Comparison of ENCODE assay signal across 11 mouse cellular contexts in genomic region chr2:60808822-60809221, GRCm38 (mm10).
A peak's percentile ranks its signal among the peaks of the same experiment; 100 is the strongest.
DNase-seq lines count a peak whose midpoint lies in the region; ATAC-seq lines count a peak whose summit lies in the region.
"Had no signal": no experiment of that assay in that cellular context is flagged by ENCODE, and none has a peak within 500 bp of the region (broad histone marks: within the 10 kb centered on the region; RNA-seq: fewer than 3 reads in every experiment).

No protein-coding gene starts in this region.

- no peak for DNase-seq in heart, adult 8-10 months (ENCODE audit: low spot score)
- no peak for DNase-seq in lung, postnatal 25 days (ENCODE audit: low spot score)
- DNase-seq in limb, embryonic 10.5 days (ENCODE audit: low spot score): no peak
- no peak for DNase-seq in spleen, postnatal 36 days (ENCODE audit: low spot score in 2 of 2)
- DNase-seq: adrenal gland, postnatal 36 days; cerebellum, adult 11-12 months; kidney, adult 11 months had no signal

- H3K4me2 ChIP-seq in heart, embryonic 16.5 days (ENCODE audit: low read depth, low read length): no peak overlapping the region
- H3K4me2 ChIP-seq in lung, embryonic 15.5 days: no peak overlapping the region
- H3K4me2 ChIP-seq in stomach, embryonic 15.5 days: no peak overlapping the region
- H3K4me2 ChIP-seq: midbrain, embryonic 13.5 days had no signal

- H3K4me1 ChIP-seq in heart, embryonic 16.5 days (ENCODE audit: control insufficient read depth, insufficient read depth, low read length): peaks cover 52% of the 10 kb centered on the region
- peaks cover 74% of the 10 kb centered on the region for H3K4me1 ChIP-seq in lung, embryonic 15.5 days
- H3K4me1 ChIP-seq in limb, embryonic 10.5 days: peaks cover 60% of the 10 kb centered on the region
- peaks cover 34% of the 10 kb centered on the region for H3K4me1 ChIP-seq in stomach, embryonic 15.5 days

- no peaks in the 10 kb centered on the region for H3K36me3 ChIP-seq in heart, embryonic 16.5 days (ENCODE audit: control insufficient read depth, insufficient read depth)
- H3K36me3 ChIP-seq in lung, embryonic 15.5 days: no peaks in the 10 kb centered on the region
- no peaks in the 10 kb centered on the region; the same call in 1 of the 2 replicates for H3K36me3 ChIP-seq in limb, embryonic 10.5 days
- H3K36me3 ChIP-seq in stomach, embryonic 15.5 days: no peaks in the 10 kb centered on the region
- H3K36me3 ChIP-seq: midbrain, embryonic 13.5 days had no signal

- no peak overlapping the region for H3K4me3 ChIP-seq in heart, embryonic 16.5 days (ENCODE audit: low read length)
- H3K4me3 ChIP-seq in lung, embryonic 15.5 days: no peak overlapping the region
- H3K4me3 ChIP-seq in limb, embryonic 10.5 days: no peak overlapping the region
- no peak overlapping the region for H3K4me3 ChIP-seq in stomach, embryonic 15.5 days (replicated peaks)
- H3K4me3 ChIP-seq: midbrain, embryonic 13.5 days had no signal

- WGBS in heart, embryonic 16.5 days: 80% methylated on average over 6 of the region's 6 CpGs
- 81% methylated on average over 6 of the region's 6 CpGs for WGBS in lung, embryonic 15.5 days
- WGBS in limb, embryonic 10.5 days: 87% methylated on average over 6 of the region's 6 CpGs
- 85% methylated on average over 6 of the region's 6 CpGs for WGBS in stomach, embryonic 15.5 days

- H3K27me3 ChIP-seq in heart, embryonic 16.5 days (ENCODE audit: control insufficient read depth, insufficient read depth, low read length): no peaks in the 10 kb centered on the region
- H3K27me3 ChIP-seq in lung, embryonic 15.5 days: no peaks in the 10 kb centered on the region
- H3K27me3 ChIP-seq in limb, embryonic 10.5 days (ENCODE audit: low read depth, poor library complexity, severe bottlenecking): no peaks in the 10 kb centered on the region
- H3K27me3 ChIP-seq in stomach, embryonic 15.5 days (replicated peaks): no peaks in the 10 kb centered on the region

- no peaks in the 10 kb centered on the region for H3K9me3 ChIP-seq in heart, embryonic 16.5 days (replicated peaks; ENCODE audit: control insufficient read depth, low read length)
- H3K9me3 ChIP-seq in lung, embryonic 15.5 days: no peaks in the 10 kb centered on the region
- no peaks in the 10 kb centered on the region for H3K9me3 ChIP-seq in limb, embryonic 10.5 days (replicated peaks)
- no peaks in the 10 kb centered on the region for H3K9me3 ChIP-seq in stomach, embryonic 15.5 days
- H3K9me3 ChIP-seq: midbrain, embryonic 13.5 days had no signal

- no peak for ATAC-seq in heart, embryonic 16.5 days (replicated peaks; ENCODE audit: extremely low read depth, insufficient read depth, low FRiP score)
- ATAC-seq in lung, embryonic 15.5 days (ENCODE audit: borderline replicate concordance, extremely low read depth, low FRiP score, low TSS enrichment): no peak
- ATAC-seq in stomach, embryonic 15.5 days (ENCODE audit: insufficient read depth, low FRiP score, low read depth): no peak
- ATAC-seq: midbrain, embryonic 13.5 days had no signal

- H3K9ac ChIP-seq in heart, embryonic 16.5 days (ENCODE audit: low read length): no peak overlapping the region
- H3K9ac ChIP-seq in lung, embryonic 15.5 days: no peak overlapping the region
- H3K9ac ChIP-seq in stomach, embryonic 15.5 days: no peak overlapping the region
- H3K9ac ChIP-seq: midbrain, embryonic 13.5 days had no signal

- peak overlapping the region; percentile 82 for H3K27ac ChIP-seq in heart, embryonic 16.5 days (ENCODE audit: low read length)
- H3K27ac ChIP-seq in lung, embryonic 15.5 days: peak overlapping the region; percentile 35; the same call in 1 of the 2 replicates
- peak overlapping the region; percentile 61; the same call in 1 of the 2 replicates for H3K27ac ChIP-seq in limb, embryonic 10.5 days
- H3K27ac ChIP-seq in stomach, embryonic 15.5 days: peak overlapping the region; percentile 1; the same call in 1 of the 2 replicates
- H3K27ac ChIP-seq: midbrain, embryonic 13.5 days had no signal

Comparison
In these comparisons a context has a peak if more than half of its experiments do, and no peak if none do; other contexts are left out.
1. H3K27ac ChIP-seq: peak in every context shown above with its lines; median percentile 82 in heart, embryonic 16.5 days; 61 in limb, embryonic 10.5 days; 35 in lung, embryonic 15.5 days; 1 in stomach, embryonic 15.5 days.